Mouse (Mus musculus): ENCODE results near the gene Fam227b. TPM values are rescaled to one million over a fixed set of nuclear protein-coding genes. Genes with fewer than 3 reads are reported as not detected.

Gene Fam227b
- total RNA-seq, 2 experiments from 2014 or later: not detected

- ATAC-seq (replicated peaks; ENCODE audit: low FRiP score, low TSS enrichment, poor library complexity, severe bottlenecking): no peak
Observed at GRCm38 (mm10) chr2:126015763-126016473, 135.9 kb downstream of the Fam227b start.

GRCm38 (mm10) chr2:126014989-126015710, 136.7 kb downstream of the Fam227b start:
- no peak for ATAC-seq (replicated peaks; ENCODE audit: low FRiP score, low TSS enrichment, poor library complexity, severe bottlenecking)

DNA sequence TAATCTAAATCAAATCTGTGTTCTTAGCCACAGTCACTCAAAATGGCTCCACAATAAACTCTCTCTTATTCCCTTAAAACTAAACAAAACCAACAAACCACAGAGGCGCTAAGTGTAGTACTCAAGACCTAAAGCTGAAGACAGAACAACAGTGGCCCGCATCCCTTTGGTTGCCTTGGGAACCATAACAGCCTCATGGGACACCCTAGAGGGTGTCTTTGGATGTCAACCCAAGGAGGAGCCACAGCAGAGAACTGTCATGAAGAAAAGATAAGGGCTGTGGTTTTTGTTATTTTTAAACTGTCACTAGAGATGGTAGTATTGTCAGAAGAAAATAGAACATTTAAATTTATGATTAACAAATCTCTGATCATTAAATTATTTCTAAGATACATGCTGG, 145.1 kb downstream of the Fam227b start:
- ATAC-seq (replicated peaks; ENCODE audit: low FRiP score, low TSS enrichment, poor library complexity, severe bottlenecking): peak; percentile 81

DNA sequence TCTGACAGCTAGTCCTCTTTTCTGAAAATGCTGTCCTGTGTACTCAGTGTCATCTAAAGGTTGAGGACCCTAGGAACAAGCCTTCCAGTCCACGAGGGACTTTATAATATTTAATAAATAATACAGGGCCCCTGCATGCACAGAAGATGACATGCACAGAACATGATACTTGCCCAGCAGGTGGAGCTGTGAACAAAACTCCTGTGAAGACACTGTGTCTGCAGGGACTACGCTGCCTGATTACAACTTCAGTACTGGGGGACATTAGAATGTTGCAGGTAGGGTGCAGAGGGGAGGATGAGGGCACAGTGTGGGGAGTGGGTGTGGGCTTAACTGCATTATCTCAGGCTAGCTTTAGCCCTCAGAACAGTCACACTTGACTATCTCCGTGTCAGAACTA, 145.7 kb downstream of the Fam227b start:
- peak; percentile 91 for ATAC-seq (replicated peaks; ENCODE audit: low FRiP score, low TSS enrichment, poor library complexity, severe bottlenecking)

DNA sequence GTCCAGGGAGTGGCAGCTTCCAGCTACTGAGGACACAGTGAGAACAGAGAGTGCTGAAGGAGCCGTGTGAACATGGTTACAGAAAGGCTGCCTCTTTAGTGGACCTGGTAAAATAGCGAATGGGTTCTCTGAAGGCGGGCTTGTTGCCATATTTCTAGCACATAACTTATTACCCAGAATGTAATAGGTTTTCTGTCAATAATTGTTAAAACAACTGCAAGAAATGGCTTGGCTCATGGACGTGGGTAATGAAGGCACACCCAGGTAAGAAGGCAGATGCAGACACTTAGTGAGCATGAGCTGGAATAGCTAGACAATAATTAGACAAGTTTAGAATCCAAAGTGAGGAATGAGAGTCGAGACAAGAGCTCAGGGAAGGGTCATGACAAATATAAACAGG, 149.5 kb downstream of the Fam227b start:
- no peak for ATAC-seq (replicated peaks; ENCODE audit: low FRiP score, low TSS enrichment, poor library complexity, severe bottlenecking)

GRCm38 (mm10) chr2:125975808-125976345, 175.9 kb downstream of the Fam227b start:
- ATAC-seq (replicated peaks; ENCODE audit: low FRiP score, low TSS enrichment, poor library complexity, severe bottlenecking): no peak

DNA sequence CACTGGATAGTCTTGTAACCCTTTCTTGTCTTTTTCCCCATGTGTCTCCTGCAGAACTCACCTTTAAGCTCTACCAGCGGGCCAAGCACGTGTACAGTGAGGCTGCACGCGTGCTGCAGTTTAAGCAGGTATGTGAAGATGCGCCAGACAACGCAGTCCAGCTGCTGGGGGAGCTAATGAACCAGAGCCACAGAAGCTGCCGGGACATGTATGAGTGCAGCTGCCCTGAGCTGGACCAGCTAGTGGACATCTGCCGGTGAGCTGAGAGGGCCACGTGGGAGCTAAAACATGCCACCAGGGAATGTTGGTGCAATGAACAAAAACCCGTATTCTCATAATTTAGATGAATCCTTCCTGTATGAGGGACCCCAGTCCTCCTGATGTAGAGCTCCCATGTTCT, 176.6 kb downstream of the Fam227b start:
- ATAC-seq (replicated peaks; ENCODE audit: low FRiP score, low TSS enrichment, poor library complexity, severe bottlenecking): no peak

DNA sequence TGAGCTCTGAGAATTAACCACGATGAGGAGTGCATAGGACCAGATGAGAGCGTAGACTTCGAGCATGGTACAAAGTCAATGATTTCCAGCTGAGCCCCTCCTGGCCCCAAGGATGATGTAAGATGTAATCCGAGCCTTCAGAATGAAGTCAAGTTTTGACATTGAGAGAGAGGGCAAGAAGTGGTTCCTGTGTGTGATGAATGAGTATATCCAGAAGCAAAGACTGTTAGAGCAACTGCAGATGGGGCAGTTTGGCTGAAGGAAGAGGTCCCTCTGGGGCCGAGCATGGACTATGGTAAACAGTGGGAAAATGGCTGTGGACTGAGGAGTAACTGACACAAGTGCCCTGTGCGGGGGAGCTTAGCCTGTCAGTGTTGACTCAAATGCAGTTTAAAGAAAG, 178.6 kb downstream of the Fam227b start:
- no peak for ATAC-seq (replicated peaks; ENCODE audit: low FRiP score, low TSS enrichment, poor library complexity, severe bottlenecking)

GRCm38 (mm10) chr2:125968811-125969210, 183.0 kb downstream of the Fam227b start:
- ATAC-seq (replicated peaks; ENCODE audit: low FRiP score, low TSS enrichment, poor library complexity, severe bottlenecking): no peak

GRCm38 (mm10) chr2:125948195-125948594, 203.6 kb downstream of the Fam227b start:
- ATAC-seq (replicated peaks; ENCODE audit: low FRiP score, low TSS enrichment, poor library complexity, severe bottlenecking): no peak

DNA sequence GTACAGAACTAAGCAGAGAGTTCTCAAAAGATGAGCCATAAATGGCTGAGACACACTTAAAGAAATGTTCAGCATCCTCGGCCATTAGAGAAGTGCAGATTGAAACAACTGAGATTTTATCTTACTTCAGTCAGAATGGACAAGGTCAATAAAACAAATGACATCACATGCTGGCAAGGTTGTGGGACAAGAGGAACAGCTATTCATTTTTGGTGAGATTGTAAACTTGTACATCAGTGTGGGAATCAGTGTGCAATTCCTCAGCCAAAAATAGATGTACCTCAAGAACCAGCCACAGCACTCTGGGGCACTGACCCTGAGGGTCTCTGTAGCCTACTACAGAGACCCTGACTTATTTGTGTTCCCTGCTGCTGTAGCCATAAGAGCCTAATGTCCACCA, 208.5 kb downstream of the Fam227b start:
- no peak for ATAC-seq (replicated peaks; ENCODE audit: low FRiP score, low TSS enrichment, poor library complexity, severe bottlenecking)

DNA sequence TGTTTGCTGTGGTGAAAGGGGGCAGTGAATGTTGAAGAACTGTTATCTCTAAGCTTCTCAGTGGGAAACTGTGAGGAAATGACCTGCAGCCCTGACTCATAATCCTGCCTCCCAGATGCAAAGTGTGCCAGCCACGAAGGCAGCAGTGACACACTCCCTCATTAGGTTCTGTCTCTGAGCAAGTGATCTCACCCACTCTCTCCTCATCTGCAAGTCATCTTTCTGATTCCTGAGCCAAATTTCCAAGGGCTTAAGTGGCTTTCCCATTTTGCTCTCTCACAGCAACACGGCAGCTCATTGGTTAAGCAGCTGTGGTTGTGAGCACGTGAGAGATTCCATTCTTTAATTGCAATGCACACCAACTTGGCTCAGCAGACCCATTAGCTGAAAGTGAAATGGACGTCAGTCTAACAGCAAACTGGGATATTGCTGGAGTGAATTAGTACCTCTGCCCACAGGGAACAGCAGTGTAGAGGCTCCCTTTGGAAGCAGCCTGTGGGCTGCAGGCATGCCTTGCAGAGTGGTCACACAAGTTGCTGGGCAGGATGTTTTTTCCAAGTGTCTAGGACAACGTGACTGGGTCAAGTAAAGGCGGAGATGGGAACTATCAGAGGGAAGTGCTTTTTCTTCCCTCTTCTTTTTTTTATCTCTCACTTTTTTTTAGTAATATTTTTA, 210.6 kb downstream of the Fam227b start:
- no peak for ATAC-seq (replicated peaks; ENCODE audit: low FRiP score, low TSS enrichment, poor library complexity, severe bottlenecking)

DNA sequence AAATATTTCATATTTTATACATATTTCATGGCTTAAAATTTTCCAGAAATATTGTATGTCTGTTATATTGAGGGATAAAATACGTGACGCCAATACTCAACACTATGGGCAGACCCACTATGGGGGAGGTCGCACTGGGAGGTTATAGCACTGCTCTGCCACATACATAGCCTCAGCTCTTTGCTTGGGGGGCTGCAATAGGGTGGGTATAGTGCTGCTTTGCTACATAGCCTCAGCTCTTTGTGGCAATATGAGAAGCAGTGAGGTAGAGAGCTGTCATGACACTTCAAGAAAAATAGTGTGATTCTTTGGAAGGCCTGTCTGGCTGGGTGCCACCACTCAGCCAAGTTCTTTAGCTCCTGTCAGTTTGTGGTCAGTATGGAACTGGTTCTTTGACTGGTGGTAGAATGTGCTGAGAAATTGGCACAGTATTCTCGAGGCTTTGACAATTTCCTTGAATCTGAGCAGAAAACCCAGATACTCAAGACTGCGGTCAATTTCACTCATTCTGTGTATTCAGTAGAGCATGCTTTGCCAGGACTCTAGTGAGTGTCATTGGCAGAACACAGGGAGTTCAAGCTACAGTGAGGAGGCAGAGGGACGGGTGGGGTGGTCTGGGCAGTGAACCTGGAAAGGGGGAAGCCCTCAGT, 212.7 kb downstream of the Fam227b start:
- no peak for ATAC-seq (replicated peaks; ENCODE audit: low FRiP score, low TSS enrichment, poor library complexity, severe bottlenecking)

- peak; percentile 51; the same call in 1 of the 2 replicates for ATAC-seq (replicated peaks; ENCODE audit: low FRiP score, low TSS enrichment, poor library complexity, severe bottlenecking)
Observed at GRCm38 (mm10) chr2:125936396-125936795, 215.4 kb downstream of the Fam227b start.

DNA sequence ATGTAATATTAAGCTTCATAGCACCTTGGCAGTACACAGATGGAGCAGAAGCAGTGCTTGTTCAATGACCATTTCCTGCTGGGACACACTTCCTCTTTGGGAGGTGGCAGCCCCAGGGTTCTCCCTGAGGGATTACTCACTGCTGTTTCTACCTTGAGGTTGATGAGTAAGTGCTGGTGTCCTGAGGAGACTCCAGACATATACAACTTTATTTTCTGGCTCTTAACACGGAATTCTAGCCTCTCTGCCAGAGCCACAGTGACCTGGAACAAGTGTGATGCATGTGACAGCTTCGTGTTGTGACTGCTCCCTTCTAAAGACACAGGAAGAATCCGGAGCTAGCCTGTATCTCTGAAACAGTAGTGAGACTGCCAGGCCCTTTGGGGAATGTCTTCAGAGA, 217.8 kb downstream of the Fam227b start:
- no peak for ATAC-seq (replicated peaks; ENCODE audit: low FRiP score, low TSS enrichment, poor library complexity, severe bottlenecking)

Other genes with a start within 250 kb of the Fam227b start
- not detected in 2 replicates for gene Fgf7, start 117.3 kb downstream of the Fam227b start, total RNA-seq (2014; fragmentation: Nextera tagmentation)
- gene Fgf7, start 117.3 kb downstream of the Fam227b start, total RNA-seq (2017): not detected in 2 replicates
- gene Dtwd1, start 137 bp upstream of the Fam227b start, total RNA-seq (2014; fragmentation: Nextera tagmentation): 28.0 and 28.3 TPM in 2 replicates
- 21.5 and 27.0 TPM in 2 replicates for gene Dtwd1, start 137 bp upstream of the Fam227b start, total RNA-seq (2017)
- gene Gm17555, start 63.1 kb upstream of the Fam227b start, total RNA-seq (2014; fragmentation: Nextera tagmentation): not detected in 2 replicates
- gene Gm17555, start 63.1 kb upstream of the Fam227b start, total RNA-seq (2017): not detected in 2 replicates